Mouse (Mus musculus): Measurements from ENCODE around the gene Dcun1d5.
"Not testable (repeated sequence)": the region's sequence is repeated elsewhere in the genome, so short reads cannot be mapped to it uniquely, and the experiment has no call there.

Gene Dcun1d5

GRCm38 (mm10) chr9:7184172-7184896 lies at the start of gene Dcun1d5, which contains the start of gene Dync2h1:
Gene Dcun1d5 (plus strand): TSS chr9:7184520.
Gene Dync2h1 (minus strand): TSS chr9:7184446.
- peak; percentile 96 for DNase-seq

- DNase-seq = no peak
Observed at GRCm38 (mm10) chr9:7154391-7154790, 29.9 kb upstream of the Dcun1d5 start.

GRCm38 (mm10) chr9:7158605-7159004 lies 25.7 kb upstream of the Dcun1d5 start:
- DNase-seq = no peak

GRCm38 (mm10) chr9:7159718-7160117 lies 24.6 kb upstream of the Dcun1d5 start:
- DNase-seq = no peak

- DNase-seq = no peak
Observed at GRCm38 (mm10) chr9:7160688-7161087, 23.6 kb upstream of the Dcun1d5 start.

GRCm38 (mm10) chr9:7167339-7167998 lies 16.9 kb upstream of the Dcun1d5 start:
- DNase-seq = no peak

GRCm38 (mm10) chr9:7173756-7174155 lies 10.6 kb upstream of the Dcun1d5 start:
- peak; percentile 17 to 46 for DNase-seq

- peak; percentile 93 to 96 for DNase-seq
Observed at GRCm38 (mm10) chr9:7176618-7177610, 7.4 kb upstream of the Dcun1d5 start.

- DNase-seq = peak in 1 of 2 experiments; percentile 5
Observed at GRCm38 (mm10) chr9:7184897-7185291, 574 bp downstream of the Dcun1d5 start.

GRCm38 (mm10) chr9:7190694-7191093 lies 6.4 kb downstream of the Dcun1d5 start:
- not testable (repeated sequence) for DNase-seq

- peak; percentile 7 to 8 for DNase-seq
Observed at GRCm38 (mm10) chr9:7216240-7216639, 31.9 kb downstream of the Dcun1d5 start.

- DNase-seq = no peak
Observed at GRCm38 (mm10) chr9:7221024-7221423, 36.7 kb downstream of the Dcun1d5 start.

- DNase-seq = no peak
Observed at GRCm38 (mm10) chr9:7221460-7221859, 37.1 kb downstream of the Dcun1d5 start.

- DNase-seq = no peak
Observed at GRCm38 (mm10) chr9:7238619-7239018, 54.3 kb downstream of the Dcun1d5 start.

GRCm38 (mm10) chr9:7239967-7240366 lies 55.6 kb downstream of the Dcun1d5 start:
- no peak for DNase-seq

GRCm38 (mm10) chr9:7252797-7253654 lies 68.7 kb downstream of the Dcun1d5 start:
- no peak for DNase-seq

Data from kidney, adult 8-10 months (tissue).